Mouse (Mus musculus): ENCODE measurements around the gene Lrp8.

Gene Lrp8

GRCm38 (mm10) chr4:107807796-107808195 lies 5.7 kb downstream of the Lrp8 start:
- no peak for DNase-seq (ENCODE audit: low read depth in 1 of 2, low spot score in 2 of 2)

DNA sequence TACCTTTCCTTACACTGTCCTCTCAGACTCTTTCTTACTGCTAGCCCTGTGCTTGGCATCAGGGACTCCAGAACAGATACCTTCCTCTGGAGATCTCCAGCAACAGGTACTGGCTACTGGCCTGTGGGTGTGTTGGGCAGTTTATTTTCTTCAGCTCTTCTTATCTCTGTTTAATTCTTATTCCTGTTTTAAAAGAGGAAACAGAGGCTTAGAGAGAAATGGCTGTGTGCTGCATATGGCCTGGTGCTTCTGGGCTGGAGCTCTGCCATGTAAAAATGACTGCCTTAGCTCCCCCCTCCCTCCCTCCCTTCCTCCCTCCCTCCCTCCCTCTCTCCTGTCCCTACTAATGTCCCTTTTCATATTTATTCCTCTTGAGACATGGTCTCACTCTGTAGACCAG lies 6.6 kb downstream of the Lrp8 start:
- DNase-seq (ENCODE audit: low read depth in 1 of 2, low spot score in 2 of 2) = no peak

DNA sequence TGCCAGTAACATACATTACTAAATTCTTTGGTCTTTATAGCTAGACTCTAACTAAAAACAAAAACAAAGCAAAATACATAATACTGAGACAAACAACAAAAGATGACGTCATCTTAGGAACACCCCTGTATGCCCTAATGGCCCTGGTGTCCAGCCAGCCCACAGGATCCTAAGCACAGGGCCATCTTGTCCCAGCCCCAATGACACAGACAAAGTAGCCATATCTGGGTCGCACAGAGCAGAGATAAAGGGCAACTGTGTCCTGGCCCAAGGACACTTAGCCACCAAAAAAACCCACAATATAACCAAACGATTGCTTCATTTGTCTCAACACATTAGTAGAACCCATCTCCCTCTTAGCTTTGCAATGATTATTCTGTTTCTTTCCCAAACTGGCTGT lies 8.9 kb downstream of the Lrp8 start:
- DNase-seq (ENCODE audit: low read depth in 1 of 2, low spot score in 2 of 2) = no peak

- DNase-seq (ENCODE audit: low read depth in 1 of 2, low spot score in 2 of 2) = no peak
Measured at GRCm38 (mm10) chr4:107811716-107812330, 9.8 kb downstream of the Lrp8 start.

DNA sequence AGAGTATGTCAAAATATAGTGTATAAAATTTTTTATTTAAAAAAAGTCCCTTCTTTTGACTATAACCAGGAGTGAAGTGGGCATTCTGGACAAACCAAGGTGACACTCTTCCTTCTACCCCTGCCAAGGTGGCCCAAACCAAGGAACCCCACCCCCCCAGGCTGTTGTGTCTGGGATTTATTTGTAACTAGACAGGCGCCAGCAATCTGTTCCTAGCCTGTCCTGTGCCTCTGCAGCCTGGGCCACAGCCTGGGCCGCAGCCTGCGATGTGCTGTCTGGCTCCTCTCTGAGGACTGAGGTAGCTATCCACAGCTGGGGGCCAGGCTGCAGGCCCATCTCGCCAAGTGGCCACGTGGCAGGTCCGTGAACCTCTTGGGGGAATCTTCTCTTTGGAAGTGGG lies 10.3 kb downstream of the Lrp8 start:
- DNase-seq (ENCODE audit: low read depth in 1 of 2, low spot score in 2 of 2) = no peak

DNA sequence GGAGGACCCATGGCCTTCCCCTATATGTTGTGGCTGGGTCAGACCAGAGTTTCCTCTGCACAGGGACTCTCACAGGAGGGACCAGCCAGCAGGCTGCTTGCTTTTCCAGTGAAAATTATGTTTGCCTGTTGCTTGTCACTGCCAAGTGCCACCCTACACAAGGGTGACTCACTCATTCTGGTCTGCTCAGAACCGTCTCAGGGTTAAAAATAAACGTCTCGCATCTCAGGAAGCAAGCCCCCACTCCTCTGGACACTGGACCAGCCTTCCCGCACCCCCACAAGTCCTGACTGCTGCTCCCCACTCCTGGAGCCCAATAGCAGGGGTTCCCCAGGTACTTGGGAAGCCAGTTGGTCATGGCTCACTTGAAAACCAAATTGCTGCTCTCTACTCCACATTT lies 14.4 kb downstream of the Lrp8 start:
- DNase-seq (ENCODE audit: low read depth in 1 of 2, low spot score in 2 of 2) = no peak

DNA sequence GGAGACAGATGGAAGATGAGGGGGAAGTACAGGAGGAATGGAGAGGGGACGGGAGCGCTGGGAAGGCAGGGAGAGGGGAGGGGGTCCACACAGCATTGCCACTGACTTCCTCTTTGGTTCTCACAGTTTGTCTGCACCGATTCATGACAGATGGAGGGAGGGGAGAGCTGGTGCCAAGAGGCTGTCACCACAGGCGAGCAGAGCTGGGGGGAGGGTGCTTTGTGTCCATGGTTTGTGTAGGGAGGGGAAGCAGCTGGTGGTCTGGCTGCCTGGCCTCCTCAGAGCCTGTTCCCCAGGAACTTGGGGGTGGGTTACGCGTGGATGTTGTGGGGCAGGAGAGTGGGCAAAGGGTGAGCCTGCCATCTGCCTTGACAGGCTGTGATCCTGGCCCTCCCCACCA lies 15.4 kb downstream of the Lrp8 start:
- no peak for DNase-seq (ENCODE audit: low read depth in 1 of 2, low spot score in 2 of 2)

DNA sequence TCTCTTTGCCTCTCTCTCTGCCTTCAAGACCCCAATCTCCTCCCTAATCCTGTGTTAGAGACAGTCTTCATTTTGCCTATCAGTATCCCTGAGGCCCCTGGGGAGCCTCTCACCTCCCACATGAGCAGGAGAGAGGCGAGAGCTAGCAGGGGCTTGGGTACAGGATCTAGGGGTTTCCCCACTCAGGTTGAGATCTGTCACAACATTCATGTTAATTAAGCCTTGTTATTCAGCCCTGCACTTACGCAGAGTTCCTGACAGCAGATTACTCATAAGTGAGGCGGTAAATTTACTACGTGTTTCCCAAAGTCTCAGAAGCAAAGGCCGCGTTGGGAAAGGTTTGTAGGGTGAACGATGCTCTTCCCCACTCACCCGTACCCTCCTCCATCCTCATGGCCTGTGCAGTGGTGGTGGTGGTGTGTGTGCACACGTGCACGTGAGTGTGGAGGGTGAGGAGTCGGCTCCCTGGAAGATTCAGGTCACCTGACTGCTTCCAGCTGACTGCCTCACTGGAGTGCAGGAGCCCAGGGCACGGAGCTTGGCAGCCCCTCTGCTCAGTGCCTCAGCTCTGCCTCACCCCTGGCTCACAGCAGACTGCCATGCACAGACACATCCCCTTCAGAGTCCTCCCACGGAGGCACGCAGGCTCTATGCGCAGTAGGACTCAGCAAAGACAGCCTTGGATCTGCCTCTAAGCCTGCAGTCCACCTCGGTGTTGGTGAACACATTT lies 18.1 kb downstream of the Lrp8 start:
- DNase-seq (ENCODE audit: low read depth in 1 of 2, low spot score in 2 of 2) = no peak

- DNase-seq (ENCODE audit: low read depth in 1 of 2, low spot score in 2 of 2) = no peak
Measured at GRCm38 (mm10) chr4:107820856-107821619, 19.0 kb downstream of the Lrp8 start.

DNA sequence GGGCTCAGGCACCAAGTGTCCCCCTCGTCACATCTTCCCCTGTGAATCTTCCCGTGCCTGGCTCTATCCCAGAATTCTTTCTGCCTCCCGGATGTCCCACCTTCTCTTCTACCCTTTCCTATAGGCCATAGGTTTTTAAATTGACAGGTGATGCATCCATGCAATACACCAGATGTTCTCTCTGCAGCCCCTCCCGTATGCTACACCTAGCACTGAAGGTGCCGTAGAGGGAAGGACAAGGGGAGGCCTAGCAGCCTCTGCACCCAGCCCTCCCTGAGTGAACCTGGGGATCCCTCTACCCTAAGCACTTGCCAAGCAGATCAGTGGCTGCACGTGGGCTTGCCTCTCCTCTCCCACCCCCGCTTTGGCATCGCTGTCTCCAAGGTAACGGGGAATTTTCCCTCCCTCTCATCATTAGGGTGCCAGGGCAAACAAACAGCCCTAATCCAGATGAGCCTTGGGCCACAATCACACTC lies 20.9 kb downstream of the Lrp8 start:
- DNase-seq (ENCODE audit: low read depth in 1 of 2, low spot score in 2 of 2) = no peak

GRCm38 (mm10) chr4:107823511-107823910 lies 21.4 kb downstream of the Lrp8 start:
- no peak for DNase-seq (ENCODE audit: low read depth in 1 of 2, low spot score in 2 of 2)

DNA sequence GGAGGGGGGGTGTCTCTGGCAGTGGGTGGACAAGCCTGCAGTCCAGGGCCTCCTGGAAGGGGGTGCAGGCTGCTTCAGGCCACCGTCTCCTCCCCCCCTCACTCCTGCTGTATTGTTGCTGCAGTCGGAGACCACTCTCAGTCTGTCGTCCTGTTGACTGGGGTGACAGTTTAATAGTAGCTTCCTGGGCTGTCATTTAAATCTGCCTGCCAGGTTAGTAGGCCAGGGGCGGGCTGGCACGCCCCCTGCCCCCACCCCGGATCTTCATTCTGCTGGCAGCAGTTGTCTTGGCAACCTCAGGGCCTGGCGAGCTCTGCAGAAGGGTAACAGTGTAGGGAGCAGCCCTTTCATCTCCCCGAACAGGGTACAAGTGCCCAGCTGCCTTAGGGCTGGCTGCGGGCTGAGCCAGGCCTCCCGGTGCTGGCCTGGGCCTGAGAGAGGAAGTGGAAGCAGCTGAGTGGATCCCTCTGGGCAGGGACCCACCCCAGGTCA lies 26.7 kb downstream of the Lrp8 start:
- DNase-seq (ENCODE audit: low read depth in 1 of 2, low spot score in 2 of 2) = no peak

DNA sequence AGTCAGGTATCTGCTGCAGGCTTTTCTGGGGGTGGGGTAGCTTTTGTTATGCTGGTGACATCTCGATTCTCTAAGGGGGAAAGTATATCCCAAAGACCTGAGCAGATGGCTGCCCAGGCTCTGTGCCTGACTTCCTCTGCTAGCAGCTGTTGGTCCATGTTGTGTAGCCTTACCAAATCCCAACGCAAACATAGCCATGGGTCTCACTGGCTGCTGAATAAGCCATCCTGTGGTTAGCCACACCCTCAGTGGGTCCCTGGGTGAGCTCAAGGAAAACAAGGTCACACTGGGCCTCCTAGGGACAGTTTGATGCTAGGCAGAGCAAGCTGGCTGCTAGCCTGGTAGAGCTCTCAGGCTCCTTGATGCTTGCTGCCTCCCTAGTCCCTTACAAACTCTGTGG lies 27.6 kb downstream of the Lrp8 start:
- no peak for DNase-seq (ENCODE audit: low read depth in 1 of 2, low spot score in 2 of 2)

- DNase-seq (ENCODE audit: low read depth in 1 of 2, low spot score in 2 of 2) = no peak
Measured at GRCm38 (mm10) chr4:107830189-107830588, 28.1 kb downstream of the Lrp8 start.

DNA sequence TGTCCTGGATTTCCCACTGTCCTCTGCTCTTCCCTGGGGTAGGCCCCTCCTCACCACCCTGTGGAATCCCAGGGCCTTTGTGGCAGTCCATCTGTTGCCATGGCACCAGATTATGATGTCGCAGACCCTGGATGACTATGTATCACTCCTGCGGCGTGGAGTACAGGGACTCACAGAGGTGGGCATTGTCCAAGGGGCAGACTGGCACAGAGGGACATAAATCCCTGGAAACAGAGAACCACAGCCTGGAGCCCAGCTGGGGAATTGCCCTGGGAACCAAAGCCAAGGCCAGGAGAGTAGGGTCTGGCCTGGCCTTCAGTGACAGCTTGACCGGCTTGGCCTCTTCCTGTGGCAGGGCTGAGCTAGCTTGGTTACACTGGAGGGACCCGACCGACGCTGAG lies 28.8 kb downstream of the Lrp8 start:
- DNase-seq (ENCODE audit: low read depth in 1 of 2, low spot score in 2 of 2) = no peak

- DNase-seq (ENCODE audit: low read depth in 1 of 2, low spot score in 2 of 2) = no peak
Measured at GRCm38 (mm10) chr4:107831678-107832077, 29.6 kb downstream of the Lrp8 start.

GRCm38 (mm10) chr4:107833525-107833924 lies 31.5 kb downstream of the Lrp8 start:
- no peak for DNase-seq (ENCODE audit: low read depth in 1 of 2, low spot score in 2 of 2)

DNA sequence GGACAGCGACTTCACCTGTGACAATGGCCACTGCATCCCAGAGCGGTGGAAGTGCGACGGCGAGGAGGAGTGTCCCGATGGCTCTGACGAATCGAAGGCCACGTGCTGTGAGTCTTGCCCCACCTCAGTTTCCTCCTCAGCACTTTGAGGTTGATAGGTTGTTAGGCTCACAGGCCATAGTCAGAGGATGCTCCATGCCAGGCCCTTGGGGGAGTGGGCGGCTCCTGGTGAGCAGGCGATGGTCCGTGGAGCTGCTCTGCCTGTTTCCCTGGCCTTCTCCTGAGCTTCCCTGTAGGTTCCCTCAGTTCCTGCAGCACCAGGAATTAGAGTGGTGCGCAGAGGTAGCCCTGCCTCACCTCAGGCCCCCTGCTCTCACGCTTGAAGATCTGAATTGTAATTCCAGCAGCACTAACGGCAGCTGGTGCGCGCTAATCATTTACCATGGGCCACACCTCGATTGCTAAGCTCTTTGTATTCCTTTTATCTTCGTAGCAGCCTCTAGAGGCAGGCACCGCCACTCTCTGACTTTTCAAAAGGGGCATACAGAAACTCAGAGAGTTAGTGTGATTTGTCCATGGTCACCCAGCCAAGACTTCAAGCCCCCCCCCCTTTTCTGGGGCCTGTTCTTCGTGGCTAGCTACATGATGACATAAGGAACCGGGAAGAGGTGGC lies 32.7 kb downstream of the Lrp8 start:
- no peak for DNase-seq (ENCODE audit: low read depth in 1 of 2, low spot score in 2 of 2)

- no peak for DNase-seq (ENCODE audit: low read depth in 1 of 2, low spot score in 2 of 2)
Measured at GRCm38 (mm10) chr4:107835508-107835909, 33.4 kb downstream of the Lrp8 start.

DNA sequence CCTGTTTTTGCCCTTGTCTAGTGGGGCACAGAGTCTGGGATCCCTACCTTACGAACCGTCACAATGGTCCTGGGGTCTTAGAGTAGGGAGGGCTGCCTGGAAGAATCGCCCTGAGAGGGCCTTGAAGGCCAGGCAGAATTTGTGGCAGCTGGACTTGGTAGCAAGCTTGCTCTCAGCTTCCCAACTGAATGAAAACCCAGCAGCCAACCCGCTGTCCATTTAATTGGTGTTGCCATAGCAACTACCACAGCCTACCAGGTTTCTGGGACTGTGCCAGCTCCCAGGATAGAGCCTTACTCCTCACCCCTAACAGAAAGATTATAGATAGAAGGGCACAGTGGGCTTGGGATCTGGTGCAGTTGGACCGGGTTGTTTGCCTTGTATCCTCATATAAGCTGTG lies 34.7 kb downstream of the Lrp8 start:
- DNase-seq (ENCODE audit: low read depth in 1 of 2, low spot score in 2 of 2) = no peak

GRCm38 (mm10) chr4:107837910-107838309 lies 35.8 kb downstream of the Lrp8 start:
- no peak for DNase-seq (ENCODE audit: low read depth in 1 of 2, low spot score in 2 of 2)

Data from monocyte, adult 2 months (primary cell).